Mouse (Mus musculus): ENCODE measurements around the gene Siglece. TPM values are rescaled to one million over a fixed set of nuclear protein-coding genes. Genes with fewer than 3 reads are reported as not detected.
"Not testable (repeated sequence)": the region's sequence is repeated elsewhere in the genome, so short reads cannot be mapped to it uniquely, and the experiment has no call there.

Siglece gene
- 2.2 and 3.0 TPM in 2 replicates for polyA plus RNA-seq (2012; rRNA removed)

- Histone ChIP-seq H3K36me3 (ENCODE audit: control insufficient read depth, insufficient read depth, low read length) (no peaks in the 10 kb centered on the region), H3K4me1 (ENCODE audit: control insufficient read depth, insufficient read depth, insufficient read length, low read length) (no peaks in the 10 kb centered on the region), H3K27me3 (ENCODE audit: control insufficient read depth, insufficient read depth, low read length) (no peaks in the 10 kb centered on the region), H3K27ac (ENCODE audit: insufficient read depth, low read depth, low read length) (no peak within 1 kb of the TSS), H3K4me3 (ENCODE audit: low read depth, low read length) (peak within 1 kb of the TSS; percentile 25)
- 76% methylated on average over 1 of the region's 1 CpGs for WGBS
- TF ChIP-seq POLR2A (IDR thresholded peaks at IDR 0.05; ENCODE audit: low read depth, low read length): no peak
- no peak for TF ChIP-seq CTCF (IDR thresholded peaks at IDR 0.05; ENCODE audit: extremely low read depth, insufficient read length, insufficient replicate concordance, low read depth, low read length)
Measured at GRCm38 (mm10) chr7:43660002-43660401, at the start of gene Siglece. TSS of gene Siglece (minus strand) at chr7:43660161.

- no peaks in the 10 kb centered on the region for H3K36me3 ChIP-seq (ENCODE audit: control insufficient read depth, insufficient read depth, low read length)
- no peak within 1 kb of the TSS for H3K4me3 ChIP-seq (ENCODE audit: low read depth, low read length)
- no peaks in the 10 kb centered on the region for H3K27me3 ChIP-seq (ENCODE audit: control insufficient read depth, insufficient read depth, low read length)
- no peak within 1 kb of the TSS for H3K27ac ChIP-seq (ENCODE audit: insufficient read depth, low read depth, low read length)
- TF ChIP-seq CTCF (IDR thresholded peaks at IDR 0.05; ENCODE audit: extremely low read depth, insufficient read length, insufficient replicate concordance, low read depth, low read length) (no peak), POLR2A (IDR thresholded peaks at IDR 0.05; ENCODE audit: low read depth, low read length) (no peak)
- H3K4me1 ChIP-seq (ENCODE audit: control insufficient read depth, insufficient read depth, insufficient read length, low read length): no peaks in the 10 kb centered on the region
Measured at GRCm38 (mm10) chr7:43690118-43690517, 30.2 kb upstream of the Siglece start, which contains the start of gene Klk14. TSS of gene Klk14 (plus strand) at chr7:43690418.

GRCm38 (mm10) chr7:43685088-43685487 is 25.1 kb upstream of the Siglece start:
- Histone ChIP-seq H3K4me3 (ENCODE audit: low read depth, low read length) (no peak overlapping the region), H3K27me3 (ENCODE audit: control insufficient read depth, insufficient read depth, low read length) (no peaks in the 10 kb centered on the region), H3K27ac (ENCODE audit: insufficient read depth, low read depth, low read length) (no peak overlapping the region), H3K36me3 (ENCODE audit: control insufficient read depth, insufficient read depth, low read length) (no peaks in the 10 kb centered on the region), H3K4me1 (ENCODE audit: control insufficient read depth, insufficient read depth, insufficient read length, low read length) (no peaks in the 10 kb centered on the region)
- 18% methylated on average over 7 of the region's 7 CpGs for WGBS
- no peak for TF ChIP-seq POLR2A (IDR thresholded peaks at IDR 0.05; ENCODE audit: low read depth, low read length)
- no peak for TF ChIP-seq CTCF (IDR thresholded peaks at IDR 0.05; ENCODE audit: extremely low read depth, insufficient read length, insufficient replicate concordance, low read depth, low read length)

GRCm38 (mm10) chr7:43682511-43682910 is 22.6 kb upstream of the Siglece start:
- WGBS: 11% methylated on average over 1 of the region's 1 CpGs
- H3K27ac ChIP-seq (ENCODE audit: insufficient read depth, low read depth, low read length); H3K36me3 ChIP-seq (ENCODE audit: control insufficient read depth, insufficient read depth, low read length); H3K27me3 ChIP-seq (ENCODE audit: control insufficient read depth, insufficient read depth, low read length); H3K4me1 ChIP-seq (ENCODE audit: control insufficient read depth, insufficient read depth, insufficient read length, low read length); H3K4me3 ChIP-seq (ENCODE audit: low read depth, low read length): not testable (repeated sequence)

GRCm38 (mm10) chr7:43680960-43681359 is 21.0 kb upstream of the Siglece start:
- H3K4me1 ChIP-seq (ENCODE audit: control insufficient read depth, insufficient read depth, insufficient read length, low read length): no peaks in the 10 kb centered on the region
- peak; percentile 82; the same call in 1 of the 2 replicates for TF ChIP-seq CTCF (IDR thresholded peaks at IDR 0.05; ENCODE audit: extremely low read depth, insufficient read length, insufficient replicate concordance, low read depth, low read length)
- TF ChIP-seq POLR2A (IDR thresholded peaks at IDR 0.05; ENCODE audit: low read depth, low read length): no peak
- H3K27me3 ChIP-seq (ENCODE audit: control insufficient read depth, insufficient read depth, low read length): no peaks in the 10 kb centered on the region
- H3K4me3 ChIP-seq (ENCODE audit: low read depth, low read length): no peak overlapping the region
- WGBS: 25% methylated on average over 5 of the region's 5 CpGs
- no peak overlapping the region for H3K27ac ChIP-seq (ENCODE audit: insufficient read depth, low read depth, low read length)
- H3K36me3 ChIP-seq (ENCODE audit: control insufficient read depth, insufficient read depth, low read length): peaks cover 19% of the 10 kb centered on the region

- Histone ChIP-seq H3K4me3 (ENCODE audit: low read depth, low read length) (no peak overlapping the region), H3K27ac (ENCODE audit: insufficient read depth, low read depth, low read length) (no peak overlapping the region), H3K4me1 (ENCODE audit: control insufficient read depth, insufficient read depth, insufficient read length, low read length) (no peaks in the 10 kb centered on the region), H3K27me3 (ENCODE audit: control insufficient read depth, insufficient read depth, low read length) (no peaks in the 10 kb centered on the region), H3K36me3 (ENCODE audit: control insufficient read depth, insufficient read depth, low read length) (peaks cover 31% of the 10 kb centered on the region)
- TF ChIP-seq CTCF (IDR thresholded peaks at IDR 0.05; ENCODE audit: extremely low read depth, insufficient read length, insufficient replicate concordance, low read depth, low read length): peak; percentile 65; the same call in 1 of the 2 replicates
- no peak for TF ChIP-seq POLR2A (IDR thresholded peaks at IDR 0.05; ENCODE audit: low read depth, low read length)
Measured at GRCm38 (mm10) chr7:43678517-43678916, 18.6 kb upstream of the Siglece start.

- Histone ChIP-seq H3K27me3 (ENCODE audit: control insufficient read depth, insufficient read depth, low read length) (no peaks in the 10 kb centered on the region), H3K4me1 (ENCODE audit: control insufficient read depth, insufficient read depth, insufficient read length, low read length) (peaks cover 5% of the 10 kb centered on the region), H3K36me3 (ENCODE audit: control insufficient read depth, insufficient read depth, low read length) (peaks cover 31% of the 10 kb centered on the region), H3K27ac (ENCODE audit: insufficient read depth, low read depth, low read length) (no peak overlapping the region), H3K4me3 (ENCODE audit: low read depth, low read length) (no peak overlapping the region)
- 96% methylated on average over 32 of the region's 32 CpGs for WGBS
- TF ChIP-seq CTCF (IDR thresholded peaks at IDR 0.05; ENCODE audit: extremely low read depth, insufficient read length, insufficient replicate concordance, low read depth, low read length) (no peak), POLR2A (IDR thresholded peaks at IDR 0.05; ENCODE audit: low read depth, low read length) (no peak)
Measured at GRCm38 (mm10) chr7:43675091-43675490, 15.1 kb upstream of the Siglece start.
